Mouse (Mus musculus): ENCODE results near the gene Gm17535.
"Not testable (repeated sequence)": the region's sequence is repeated elsewhere in the genome, so short reads cannot be mapped to it uniquely, and the experiment has no call there.

The Gm17535 gene

DNA sequence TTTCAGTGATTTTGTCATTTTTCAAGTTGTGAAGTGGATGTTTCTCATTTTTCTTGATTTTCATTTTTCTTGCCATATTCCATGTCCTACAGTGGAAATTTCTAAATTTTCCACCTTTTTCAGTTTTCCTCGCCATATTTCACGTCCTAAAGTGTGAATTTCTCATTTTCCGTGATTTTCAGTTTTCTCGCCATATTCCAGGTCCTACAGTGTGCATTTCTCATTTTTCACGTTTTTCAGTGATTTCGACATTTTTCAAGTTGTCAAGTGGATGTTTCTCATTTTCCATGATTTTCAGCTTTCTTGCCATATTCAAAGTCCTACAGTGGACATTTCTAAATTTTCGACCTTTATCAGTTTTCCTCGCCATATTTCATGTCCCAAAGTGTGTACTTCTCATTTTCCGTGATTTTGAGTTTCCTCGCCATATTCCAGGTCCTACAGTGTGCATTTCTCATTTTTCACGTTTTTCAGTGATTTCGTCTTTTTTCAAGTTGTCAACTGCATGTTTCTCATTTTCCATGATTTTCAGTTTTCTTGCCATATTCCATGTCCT is 9.4 kb upstream of the Gm17535 start, which contains the start of gene Gm10717:
Gene Gm10717 (plus strand): TSS at position 506 of the 556 bp plus-strand sequence.
- not testable (repeated sequence) for DNase-seq (ENCODE audit: low read depth)

DNA sequence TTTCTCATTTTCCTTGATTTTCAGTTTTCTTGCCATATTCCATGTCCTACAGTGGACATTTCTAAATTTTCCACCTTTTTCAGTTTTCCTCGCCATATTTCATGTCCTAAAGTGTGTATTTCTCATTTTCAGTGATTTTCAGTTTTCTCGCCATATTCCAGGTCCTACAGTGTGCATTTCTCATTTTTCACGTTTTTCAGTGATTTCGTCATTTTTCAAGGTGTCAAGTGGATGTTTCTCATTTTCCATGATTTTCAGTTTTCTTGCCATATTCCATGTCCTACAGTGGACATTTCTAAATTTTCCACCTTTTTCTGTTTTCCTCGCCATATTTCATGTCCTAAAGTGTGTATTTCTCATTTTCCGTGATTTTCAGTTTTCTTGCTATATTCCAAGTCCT is 8.7 kb upstream of the Gm17535 start:
- DNase-seq (ENCODE audit: low read depth): not testable (repeated sequence)

DNA sequence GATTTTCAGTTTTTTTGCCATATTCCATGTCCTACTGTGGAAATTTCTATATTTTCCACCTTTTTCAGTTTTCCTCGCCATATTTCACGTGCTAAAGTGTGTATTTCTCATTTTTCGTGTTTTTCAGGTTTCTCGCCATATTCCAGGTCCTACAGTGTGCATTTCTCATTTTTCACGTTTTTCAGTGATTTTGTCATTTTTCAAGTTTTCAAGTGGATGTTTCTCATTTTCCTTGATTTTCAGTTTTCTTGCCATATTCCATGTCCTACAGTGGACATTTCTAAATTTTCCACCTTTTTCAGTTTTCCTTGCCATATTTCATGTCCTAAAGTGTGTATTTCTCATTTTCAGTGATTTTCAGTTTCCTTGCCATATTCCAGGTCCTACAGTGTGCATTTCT is 8.3 kb upstream of the Gm17535 start:
- not testable (repeated sequence) for DNase-seq (ENCODE audit: low read depth)

DNA sequence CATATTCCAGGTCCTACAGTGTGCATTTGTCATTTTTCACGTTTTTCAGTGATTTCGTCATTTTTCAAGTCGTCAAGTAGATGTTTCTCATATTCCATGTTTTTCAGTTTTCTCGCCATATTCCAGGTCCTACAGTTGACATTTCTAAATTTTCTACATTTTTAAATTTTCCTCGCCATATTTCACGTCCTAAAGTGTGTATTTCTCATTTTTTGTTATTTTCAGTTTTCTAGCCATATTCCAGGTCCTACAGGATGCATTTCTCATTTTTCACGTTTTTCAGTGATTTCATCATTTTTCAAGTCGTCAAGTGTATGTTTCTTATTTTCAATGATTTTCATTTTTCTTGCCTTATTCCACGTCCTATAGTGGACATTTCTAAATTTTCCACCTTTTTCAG is 7.7 kb upstream of the Gm17535 start:
- not testable (repeated sequence) for DNase-seq (ENCODE audit: low read depth)

DNA sequence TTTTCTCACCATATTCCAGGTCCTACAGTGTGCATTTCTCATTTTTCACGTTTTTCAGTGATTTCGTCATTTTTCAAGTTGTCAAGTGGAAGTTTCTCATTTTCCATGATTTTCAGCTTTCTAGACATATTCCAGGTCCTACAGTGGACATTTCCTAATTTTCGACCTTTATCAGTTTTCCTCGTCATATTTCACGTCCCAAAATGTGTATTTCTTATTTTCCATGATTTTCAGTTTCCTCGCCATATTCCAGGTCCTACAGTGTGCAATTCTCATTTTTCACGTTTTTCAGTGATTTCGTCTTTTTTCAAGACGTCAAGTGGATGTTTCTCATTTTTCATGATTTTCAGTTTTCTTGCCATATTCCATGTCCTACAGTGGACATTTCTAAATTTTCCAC is 7.2 kb upstream of the Gm17535 start:
- peak; percentile 56 for DNase-seq (ENCODE audit: low read depth)

DNA sequence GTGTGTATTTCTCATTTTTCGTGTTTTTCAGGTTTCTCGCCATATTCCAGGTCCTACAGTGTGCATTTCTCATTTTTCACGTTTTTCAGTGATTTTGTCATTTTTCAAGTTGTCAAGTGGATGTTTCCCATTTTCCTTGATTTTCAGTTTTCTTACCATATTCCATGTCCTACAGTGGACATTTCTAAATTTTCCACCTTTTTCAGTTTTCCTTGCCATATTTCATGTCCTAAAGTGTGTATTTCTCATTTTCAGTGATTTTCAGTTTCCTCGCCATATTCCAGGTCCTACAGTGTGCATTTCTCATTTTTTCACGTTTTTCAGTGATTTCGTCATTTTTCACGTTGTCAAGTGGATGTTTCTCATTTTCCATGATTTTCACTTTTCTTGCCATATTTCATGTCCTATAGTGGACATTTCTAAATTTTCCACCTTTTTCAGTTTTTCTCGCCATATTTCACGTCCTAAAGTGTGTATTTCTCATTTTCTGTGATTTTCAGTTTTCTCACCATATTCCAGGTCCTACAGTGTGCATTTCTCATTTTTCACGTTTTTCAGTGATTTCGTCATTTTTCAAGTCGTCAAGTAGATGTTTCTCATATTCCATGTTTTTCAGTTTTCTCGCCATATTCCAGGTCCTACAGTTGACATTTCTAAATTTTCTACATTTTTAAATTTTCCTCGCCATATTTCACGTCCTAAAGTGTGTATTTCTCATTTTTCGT is 5.0 kb upstream of the Gm17535 start:
- not testable (repeated sequence) for DNase-seq (ENCODE audit: low read depth)

DNA sequence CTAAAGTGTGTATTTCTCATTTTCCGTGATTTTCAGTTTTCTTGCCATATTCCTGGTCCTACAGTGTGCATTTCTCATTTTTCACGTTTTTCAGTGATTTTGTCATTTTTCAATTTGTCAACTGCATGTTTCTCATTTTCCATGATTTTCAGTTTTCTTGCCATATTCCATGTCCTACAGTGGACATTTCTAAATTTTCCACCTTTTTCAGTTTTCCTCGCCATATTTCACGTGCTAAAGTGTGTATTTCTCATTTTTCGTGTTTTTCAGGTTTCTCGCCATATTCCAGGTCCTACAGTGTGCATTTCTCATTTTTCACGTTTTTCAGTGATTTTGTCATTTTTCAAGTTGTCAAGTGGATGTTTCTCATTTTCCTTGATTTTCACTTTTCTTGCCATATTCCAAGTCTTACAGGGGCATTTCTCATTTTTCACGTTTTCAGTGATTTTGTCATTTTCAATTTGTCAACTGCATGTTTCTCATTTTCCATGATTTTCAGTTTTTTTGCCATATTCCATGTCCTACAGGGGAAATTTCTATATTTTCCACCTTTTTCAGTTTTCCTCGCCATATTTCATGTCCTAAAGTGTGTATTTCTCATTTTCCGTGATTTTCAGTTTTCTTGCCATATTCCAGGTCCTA is 3.6 kb upstream of the Gm17535 start:
- DNase-seq (ENCODE audit: low read depth): peak; percentile 87

DNA sequence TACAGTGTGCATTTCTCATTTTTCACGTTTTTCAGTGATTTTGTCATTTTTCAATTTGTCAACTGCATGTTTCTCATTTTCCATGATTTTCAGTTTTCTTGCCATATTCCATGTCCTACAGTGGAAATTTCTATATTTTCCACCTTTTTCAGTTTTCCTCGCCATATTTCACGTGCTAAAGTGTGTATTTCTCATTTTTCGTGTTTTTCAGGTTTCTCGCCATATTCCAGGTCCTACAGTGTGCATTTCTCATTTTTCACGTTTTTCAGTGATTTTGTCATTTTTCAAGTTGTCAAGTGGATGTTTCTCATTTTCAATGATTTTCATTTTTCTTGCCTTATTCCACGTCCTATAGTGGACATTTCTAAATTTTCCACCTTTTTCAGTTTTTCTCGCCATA is 2.2 kb downstream of the Gm17535 start, which contains the start of gene Gm10715:
Gene Gm10715 (plus strand): TSS at position 301 of the 400 bp plus-strand sequence.
- DNase-seq (ENCODE audit: low read depth): not testable (repeated sequence)

DNA sequence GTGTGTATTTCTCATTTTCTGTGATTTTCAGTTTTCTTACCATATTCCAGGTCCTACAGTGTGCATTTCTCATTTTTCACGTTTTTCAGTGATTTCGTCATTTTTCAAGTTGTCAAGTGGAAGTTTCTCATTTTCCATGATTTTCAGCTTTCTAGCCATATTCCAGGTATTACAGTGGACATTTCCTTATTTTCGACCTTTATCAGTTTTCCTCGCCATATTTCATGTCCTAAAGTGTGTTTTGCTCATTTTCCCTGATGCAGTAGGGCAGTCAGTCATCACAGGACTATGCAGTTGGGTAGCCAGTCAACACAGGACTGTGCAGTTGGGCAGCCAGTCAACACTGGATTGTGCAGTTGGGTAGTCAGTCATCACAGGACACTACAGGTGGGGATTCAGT is 3.8 kb downstream of the Gm17535 start:
- peak; percentile 31 for DNase-seq (ENCODE audit: low read depth)
